Mouse (Mus musculus): ENCODE results near the gene Vamp5.

DNA sequence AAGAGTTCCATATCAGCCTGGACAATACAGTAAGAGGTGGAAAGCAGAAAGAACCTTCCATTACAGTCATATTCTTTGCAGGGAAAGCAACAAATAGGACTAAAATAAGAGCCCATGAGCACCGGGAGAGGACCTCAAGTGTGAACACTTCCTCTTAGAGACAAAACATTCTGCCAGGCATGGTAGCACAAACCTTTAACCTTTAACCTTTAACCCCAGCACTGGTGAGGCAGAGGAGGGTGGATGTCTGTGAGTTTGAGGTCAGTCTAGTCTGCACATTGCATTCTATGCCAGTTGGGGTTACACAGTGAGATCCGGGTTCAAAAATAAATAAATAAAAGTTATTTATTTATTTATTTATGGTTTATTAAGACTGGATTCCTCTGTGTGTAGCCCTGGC is 39.8 kb downstream of the Vamp5 start:
- TF ChIP-seq CTCF (IDR thresholded peaks at IDR 0.05) (no peak), POLR2A (IDR thresholded peaks at IDR 0.05; ENCODE audit: insufficient read depth, low read depth, low read length) (no peak), EP300 (IDR thresholded peaks at IDR 0.05; ENCODE audit: insufficient read depth, low read depth, low read length) (no peak)

Data from heart, adult 2 months (tissue).